Mouse (Mus musculus): ENCODE results near the gene Stt3b.

The Stt3b gene

DNA sequence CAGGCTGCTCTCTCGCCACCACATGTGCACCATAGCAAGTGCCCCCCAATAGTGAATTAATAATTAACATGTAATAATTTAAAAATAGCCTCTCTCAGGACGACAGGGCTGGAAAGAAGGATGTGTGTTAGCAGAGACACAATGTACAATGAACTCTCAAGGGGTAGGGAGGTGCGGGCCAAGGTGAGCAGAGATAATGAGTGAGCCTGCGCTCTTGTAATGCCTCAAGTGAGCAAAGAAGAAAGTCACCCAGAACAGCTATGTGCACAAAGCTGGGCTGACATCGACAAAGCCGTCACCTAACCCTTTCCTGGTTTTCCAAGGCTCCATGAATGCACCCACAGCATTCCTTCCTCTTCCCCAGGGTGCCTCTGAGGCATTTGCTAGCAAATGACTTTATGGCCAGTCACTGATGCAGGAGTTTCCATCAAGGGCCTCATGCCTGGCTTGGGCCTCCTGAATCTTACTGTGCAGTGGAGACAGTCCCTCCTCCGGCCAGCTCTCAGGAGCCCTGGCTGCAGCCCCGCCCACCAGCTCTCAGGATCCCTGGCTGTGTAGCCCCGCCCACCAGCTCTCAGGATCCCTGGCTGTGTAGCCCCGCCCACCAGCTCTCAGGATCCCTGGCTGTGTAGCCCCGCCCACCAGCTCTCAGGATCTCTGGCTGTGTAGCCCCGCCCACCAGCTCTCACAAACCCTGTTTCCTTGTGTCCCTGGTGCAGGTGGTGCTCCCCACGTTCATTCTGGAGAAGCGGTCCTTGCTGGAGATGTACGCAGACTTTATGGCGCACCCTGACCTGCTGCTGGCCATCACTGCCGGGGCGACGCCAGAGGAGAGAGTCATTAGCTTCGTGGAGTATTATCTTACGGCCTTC lies 94.2 kb downstream of the Stt3b start:
- DNase-seq (ENCODE audit: extremely low spot score, low spot score) = peak; percentile 54

DNA sequence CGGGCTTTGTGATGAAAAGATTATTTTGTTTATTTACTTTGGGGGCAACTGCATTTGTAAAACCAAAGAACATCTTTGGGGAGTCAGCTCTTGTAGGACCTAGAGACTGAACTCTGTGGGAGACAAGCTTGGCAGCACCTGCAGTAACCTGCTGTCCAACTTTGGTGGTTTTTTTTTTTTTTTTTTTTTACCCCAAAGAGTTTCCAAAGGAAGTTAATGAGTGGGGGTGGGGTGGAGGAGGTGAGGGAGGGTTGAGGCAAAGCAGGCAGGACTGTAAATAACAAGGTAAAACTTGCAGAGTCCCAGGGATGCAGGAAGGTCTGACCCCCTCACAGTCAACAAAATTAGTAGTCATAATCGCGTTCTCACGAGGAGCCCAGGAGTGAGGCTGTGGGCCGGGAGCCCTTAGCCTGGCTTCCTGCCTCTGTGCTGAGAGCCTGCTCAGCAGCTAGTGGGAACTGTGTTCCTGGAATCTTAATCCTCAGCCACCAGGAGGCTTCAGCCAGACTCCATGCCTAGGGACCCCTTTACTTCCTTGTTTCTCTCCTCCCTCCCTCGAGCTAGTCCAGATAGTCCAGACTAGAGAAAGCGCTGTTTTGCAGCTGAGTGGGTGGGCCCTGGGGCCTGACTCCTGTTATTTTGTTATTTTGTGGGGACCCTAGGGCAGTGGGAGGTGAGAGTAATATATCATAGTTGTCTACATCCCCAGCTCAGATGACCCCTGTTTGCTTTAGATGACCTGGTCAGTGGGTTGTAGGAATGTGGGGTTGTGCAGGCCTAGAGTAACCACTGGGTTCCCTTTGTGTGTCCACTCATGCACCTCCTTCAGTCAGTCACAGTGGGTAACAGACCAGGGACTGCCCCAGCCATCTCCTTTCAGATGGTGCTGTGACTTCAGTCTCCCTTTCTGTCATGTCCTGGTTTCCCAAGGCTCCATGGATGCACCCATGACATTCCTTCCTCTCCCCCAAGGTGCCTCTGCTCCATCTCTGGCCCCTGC lies 95.3 kb downstream of the Stt3b start:
- DNase-seq (ENCODE audit: extremely low spot score, low spot score) = peak; percentile 21

DNA sequence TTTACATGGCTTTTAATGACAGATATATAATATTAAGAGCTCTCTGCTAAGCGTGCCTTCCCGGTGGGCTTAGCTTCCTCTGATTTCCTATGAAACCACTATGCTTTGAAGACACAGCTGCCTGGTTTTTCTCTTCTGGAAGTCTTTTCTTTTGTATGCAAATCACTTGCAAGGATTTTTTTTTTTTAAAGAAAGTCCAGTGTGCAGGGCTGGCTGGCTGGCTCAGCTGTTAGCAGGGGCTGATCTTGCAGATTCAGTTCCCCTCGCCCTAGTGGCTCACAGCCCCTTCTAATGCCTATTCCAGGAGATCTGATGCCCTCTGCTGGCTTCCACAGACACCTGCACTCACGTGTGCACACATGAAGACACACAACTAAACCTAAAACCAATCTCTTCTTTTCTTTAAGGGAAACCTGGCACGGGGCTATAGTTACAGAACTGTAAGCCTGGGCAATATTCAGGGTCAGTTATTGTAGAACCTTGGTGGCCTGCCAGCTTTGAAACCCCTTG lies 96.4 kb downstream of the Stt3b start:
- DNase-seq (ENCODE audit: extremely low spot score, low spot score) = no peak

DNA sequence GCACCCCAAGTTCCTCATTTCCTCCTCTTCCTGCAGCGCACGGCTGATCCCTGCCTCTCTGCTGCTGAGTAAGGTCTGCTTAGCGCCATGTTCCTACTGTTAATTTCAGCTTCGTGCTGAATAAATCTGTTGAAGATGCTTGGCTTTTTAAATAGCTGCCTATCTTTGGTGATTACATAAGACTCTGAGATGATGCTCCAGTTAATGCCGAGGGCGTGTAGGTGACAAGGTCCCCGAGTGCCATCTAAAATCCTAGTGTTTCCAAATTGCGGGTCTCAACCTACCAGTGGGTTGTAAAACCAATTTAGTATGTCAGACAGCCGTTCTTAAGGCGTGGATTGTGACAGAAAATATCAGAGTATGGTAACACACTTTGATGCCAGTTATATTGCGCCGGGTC lies 99.7 kb downstream of the Stt3b start:
- DNase-seq (ENCODE audit: extremely low spot score, low spot score) = no peak

DNA sequence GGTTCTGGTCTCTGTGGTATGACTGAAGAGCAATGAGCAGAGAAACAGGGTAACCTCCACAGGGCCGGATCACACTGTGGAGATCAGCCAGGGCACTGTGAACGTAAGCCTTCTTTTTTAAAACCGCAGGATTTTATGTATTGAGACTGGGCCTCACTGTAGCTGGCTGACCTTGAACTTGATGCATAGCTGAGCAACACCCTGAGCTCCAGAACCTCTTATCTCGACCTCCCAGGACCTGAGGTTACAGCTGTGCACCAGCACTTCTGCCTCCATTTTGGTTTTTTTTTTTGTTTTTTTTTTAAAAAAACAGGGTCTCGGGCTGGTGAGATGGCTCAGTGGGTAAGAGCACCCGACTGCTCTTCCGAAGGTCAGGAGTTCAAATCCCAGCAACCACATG lies 100.5 kb downstream of the Stt3b start:
- no peak for DNase-seq (ENCODE audit: extremely low spot score, low spot score)

DNA sequence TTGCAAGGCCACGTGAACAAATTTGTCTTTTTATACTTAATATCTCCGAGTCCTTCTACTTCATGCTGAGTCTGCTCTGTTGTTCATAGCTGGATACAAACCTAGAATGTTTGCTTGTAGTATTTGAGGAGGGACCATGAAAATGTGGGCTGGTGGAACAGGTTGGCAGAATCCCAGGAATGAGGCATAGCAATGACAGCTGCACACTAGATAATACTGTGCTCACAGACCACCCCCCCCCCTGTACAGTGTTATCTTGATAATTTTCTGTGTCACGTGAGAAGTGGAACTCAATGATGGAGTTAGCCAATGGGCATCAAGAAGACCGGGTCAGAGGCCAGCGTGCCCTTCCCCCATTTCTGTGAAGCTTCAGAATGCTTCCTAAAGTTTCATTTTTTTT lies 104.0 kb downstream of the Stt3b start:
- no peak for DNase-seq (ENCODE audit: extremely low spot score, low spot score)

DNA sequence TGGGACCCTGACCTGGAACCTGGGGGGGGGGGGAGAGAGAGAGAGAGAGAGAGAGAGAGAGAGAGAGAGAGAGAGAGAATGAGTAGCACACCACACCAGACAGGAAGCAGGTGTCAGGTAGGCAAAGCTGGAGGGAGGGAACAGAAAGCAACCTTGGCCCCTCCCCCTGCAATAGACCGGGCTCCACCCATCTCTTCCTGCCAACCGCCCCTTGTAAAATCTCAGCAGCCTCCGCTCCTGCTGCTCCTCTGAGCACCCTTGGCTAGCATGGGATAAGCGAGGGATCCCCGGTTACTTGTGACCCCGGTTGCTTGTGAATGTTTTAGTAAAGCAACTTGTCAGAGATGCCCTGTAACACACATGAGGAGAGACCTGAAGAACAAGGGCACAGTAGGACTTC lies 104.7 kb downstream of the Stt3b start:
- DNase-seq (ENCODE audit: extremely low spot score, low spot score) = no peak

DNA sequence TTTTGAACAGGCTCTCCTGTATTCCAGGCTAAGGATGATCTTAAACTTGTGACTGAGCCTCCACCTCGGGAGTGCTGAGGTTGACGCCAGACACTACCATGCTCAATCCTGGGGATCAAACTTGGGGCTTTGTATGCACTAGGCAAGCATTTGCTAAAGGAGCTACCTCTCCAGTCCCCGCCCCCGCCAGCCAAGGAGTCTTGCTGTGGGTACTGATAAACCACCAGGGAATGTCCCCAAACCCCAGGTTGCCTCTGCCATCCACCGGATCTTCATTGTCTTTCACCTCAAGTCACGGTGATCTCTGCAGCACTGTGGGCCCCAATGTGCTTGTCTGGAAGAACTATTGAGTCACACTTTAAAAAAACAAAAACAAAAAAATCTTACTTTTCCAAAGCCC lies 107.1 kb downstream of the Stt3b start:
- no peak for DNase-seq (ENCODE audit: extremely low spot score, low spot score)

DNA sequence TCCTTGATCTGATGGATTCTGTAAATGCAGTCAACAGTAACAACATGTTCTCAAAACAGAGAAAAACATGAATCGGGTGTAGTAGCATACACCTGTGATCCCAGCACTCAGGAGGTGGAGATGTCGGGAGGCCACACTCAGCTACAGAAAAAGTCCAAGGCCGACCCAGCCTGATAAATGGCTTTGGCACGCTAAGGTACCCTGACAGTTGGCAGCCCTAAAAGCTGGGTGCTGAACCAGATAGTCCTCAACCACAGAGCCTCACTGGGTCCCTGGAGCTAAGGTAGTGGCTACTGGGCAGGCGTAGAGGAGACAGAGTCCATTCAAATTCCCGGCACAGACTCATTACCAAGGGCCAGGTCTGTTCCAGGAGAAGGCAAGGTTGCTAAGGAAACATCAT lies 109.0 kb downstream of the Stt3b start:
- no peak for DNase-seq (ENCODE audit: extremely low spot score, low spot score)

DNA sequence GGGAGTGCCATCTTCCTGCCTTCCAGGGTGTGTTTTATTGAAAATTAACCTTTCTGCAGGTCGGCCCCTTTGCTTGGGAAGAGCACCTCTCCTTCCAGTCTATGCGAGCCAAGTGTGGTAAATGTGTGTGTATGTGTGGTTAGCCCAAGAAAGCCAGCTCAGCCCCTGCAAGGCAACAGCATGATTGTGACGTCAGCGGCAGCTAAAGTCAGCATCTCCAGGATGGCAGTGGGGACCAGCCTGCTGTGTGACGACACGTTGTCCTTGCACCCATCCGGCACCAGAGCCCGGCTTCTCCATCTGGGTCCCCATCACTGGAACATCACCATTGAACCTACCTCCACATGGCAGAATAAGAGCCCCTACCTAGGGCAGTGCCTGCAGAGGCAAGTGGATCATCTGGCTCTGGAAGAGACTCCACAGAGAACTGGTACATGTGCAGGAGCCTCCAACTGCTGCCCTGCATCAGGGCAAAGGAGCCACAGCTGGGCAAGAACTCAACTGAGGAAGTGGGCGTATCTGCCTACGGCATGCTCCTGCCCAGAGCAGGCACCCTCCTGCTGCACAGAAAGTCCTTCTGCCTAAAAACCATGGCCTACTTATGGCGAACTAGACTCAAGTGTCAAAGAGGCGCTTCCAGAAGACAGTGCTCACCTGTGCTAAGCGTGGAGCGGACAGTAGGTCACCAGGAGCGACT lies 109.9 kb downstream of the Stt3b start:
- no peak for DNase-seq (ENCODE audit: extremely low spot score, low spot score)

DNA sequence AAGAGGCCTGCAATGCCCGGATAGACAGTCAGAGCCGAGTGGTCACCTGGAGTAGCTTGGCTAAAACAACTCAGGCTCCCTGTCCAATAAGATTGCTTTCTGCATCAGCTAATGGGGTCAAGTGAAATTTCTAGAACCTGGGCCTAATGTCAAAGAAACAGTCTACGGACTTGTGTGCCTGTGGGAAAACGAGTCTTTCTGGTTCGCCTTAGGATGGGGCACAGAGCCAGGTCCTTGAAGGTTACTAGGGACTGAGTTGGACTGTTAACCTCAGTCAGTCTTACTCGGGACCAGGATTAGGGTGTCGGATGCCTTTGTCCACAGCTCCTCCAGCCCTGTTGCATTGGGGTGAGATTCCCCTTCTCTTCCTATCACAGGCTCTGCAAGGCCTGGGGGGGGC lies 113.1 kb downstream of the Stt3b start:
- no peak for DNase-seq (ENCODE audit: extremely low spot score, low spot score)

DNA sequence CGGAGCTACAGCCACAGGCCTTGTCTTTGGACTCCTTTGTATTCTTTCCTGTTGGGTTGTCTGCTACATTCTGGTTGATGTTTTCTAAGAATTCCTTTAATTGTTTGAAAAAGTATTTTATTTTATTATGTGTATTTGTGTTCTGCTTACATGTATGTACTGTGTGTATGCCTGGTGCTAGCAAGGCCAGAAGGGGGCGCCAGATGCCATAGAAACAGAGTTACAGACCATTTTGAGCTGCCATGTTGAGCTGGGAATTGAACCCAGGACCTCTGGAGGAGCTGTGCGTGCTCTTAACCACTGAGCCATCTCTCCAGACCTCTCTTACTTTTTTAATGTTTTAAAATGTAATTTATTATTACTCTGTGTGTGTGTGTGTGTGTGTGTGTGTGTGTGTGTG lies 117.3 kb downstream of the Stt3b start:
- DNase-seq (ENCODE audit: extremely low spot score, low spot score) = no peak

Data from neural tube, embryonic 10.5 days (tissue).